Mouse (Mus musculus) cortical plate, adult 2 months (tissue): ENCODE results near the gene Golga4.

ENCODE experiments used
- CTCF ChIP-seq: fragments of 200-500 bp; IDR thresholded peaks from 2 replicates; pipeline ENCODE4 v1.5.1; 2011; ENCODE audit warnings: mild to moderate bottlenecking, control low read depth, low read length; ENCODE audit not compliant: insufficient read depth; ENCODE audit errors: extremely low read depth
- POLR2A ChIP-seq: fragments of 200-500 bp; IDR thresholded peaks from 2 replicates; pipeline ENCODE4 v1.6.1; 2011; ENCODE audit warnings: mild to moderate bottlenecking, low read length, control low read depth; ENCODE audit not compliant: insufficient read depth; ENCODE audit errors: extremely low read depth

GRCm38 (mm10) chr9:118564696-118565095 lies 58.6 kb downstream of the Golga4 start:
- TF ChIP-seq POLR2A (no peak), CTCF (no peak)
